Mouse (Mus musculus) myocyte (in vitro differentiated cells): ENCODE measurements around the gene Susd6.

Experiments used
- E2F4 ChIP-seq: IDR thresholded peaks from one replicate; pipeline ENCODE4 v1.6.1; 2011; ENCODE audit warnings: mild to moderate bottlenecking, control low read depth, moderate library complexity; ENCODE audit not compliant: insufficient read depth
- MYOG ChIP-seq, 3 experiments: IDR thresholded peaks; one replicate each; pipeline ENCODE4 v1.6.1; 2011; ENCODE audit warnings: control low read depth in 2 of 3, low read depth in 2 of 3, mild to moderate bottlenecking in 2 of 3; ENCODE audit not compliant: insufficient read length in 2 of 3, control insufficient read depth in 1 of 3, insufficient read depth in 1 of 3
- POLR2A ChIP-seq: IDR thresholded peaks from one replicate; pipeline ENCODE4 v1.6.1; 2011; ENCODE audit warnings: low read depth, mild to moderate bottlenecking, control low read depth, moderate library complexity; ENCODE audit not compliant: insufficient read length
- POLR2AphosphoS2 ChIP-seq: IDR thresholded peaks from one replicate; pipeline ENCODE4 v1.6.1; 2011; ENCODE audit warnings: low read depth, control low read depth; ENCODE audit not compliant: insufficient read length
- SRF ChIP-seq: IDR thresholded peaks from one replicate; pipeline ENCODE4 v1.6.1; 2011; ENCODE audit warnings: low read depth; ENCODE audit not compliant: control insufficient read depth, insufficient read length
- USF1 ChIP-seq: IDR thresholded peaks from one replicate; pipeline ENCODE4 v1.6.1; 2011; ENCODE audit warnings: low read depth, mild to moderate bottlenecking, control low read depth, moderate library complexity

- TF ChIP-seq POLR2A (no peak), USF1 (no peak), SRF (no peak), E2F4 (no peak), MYOG (IDR thresholded peaks at IDR 0.05; ENCODE audit: control insufficient read depth in 1 of 3, insufficient read depth in 1 of 3, insufficient read length in 2 of 3, low read depth in 2 of 3) (no peak), POLR2AphosphoS2 (no peak)
Measured at GRCm38 (mm10) chr12:80843651-80844444, 53.5 kb downstream of the Susd6 start.
